Mouse (Mus musculus) embryonic fibroblast, embryonic 13.5 days (primary cell): ENCODE results near the gene Rec8. TPM values are rescaled to one million over a fixed set of nuclear protein-coding genes. Genes with fewer than 3 reads are reported as not detected.

Source experiments
- H3K27ac ChIP-seq: 2 replicates; pipeline ENCODE4 v1.5.1; 2012; ENCODE audit warnings: low read length, control low read depth, inconsistent platforms; ENCODE audit not compliant: insufficient read depth
- H3K4me1 ChIP-seq: 2 replicates; pipeline ENCODE4 v1.6.1; 2011; ENCODE audit warnings: low read length; ENCODE audit not compliant: control insufficient read depth, insufficient read depth
- H3K4me3 ChIP-seq: 2 replicates; pipeline ENCODE4 v1.5.1; 2011; ENCODE audit warnings: mild to moderate bottlenecking, control low read depth, low read length; ENCODE audit not compliant: insufficient read depth
- CTCF ChIP-seq: IDR thresholded peaks from 2 replicates; pipeline ENCODE4 v1.5.1; 2011; ENCODE audit warnings: mild to moderate bottlenecking, control low read depth, low read length, moderate library complexity, borderline replicate concordance; ENCODE audit not compliant: insufficient read depth
- POLR2A ChIP-seq: IDR thresholded peaks from 2 replicates; pipeline ENCODE4 v1.6.1; 2011; ENCODE audit warnings: low read depth, mild to moderate bottlenecking, control low read depth, low read length, moderate library complexity
- polyA plus RNA-seq: library from polyadenylated mRNA; stranded (reverse); fragments of >200 nt; gene quantifications from 2 replicates; pipeline ENCODE4 v1.2.4, GENCODE M21; 2011; ENCODE audit warnings: low read depth; ENCODE audit not compliant: missing spikeins, insufficient read length

Rec8 gene
- polyA plus RNA-seq, 1 experiment: not detected

GRCm38 (mm10) chr14:55581981-55582681 is 35.7 kb upstream of the Rec8 start:
- no peak overlapping the region for H3K4me3 ChIP-seq
- no peaks in the 10 kb centered on the region for H3K4me1 ChIP-seq
- H3K27ac ChIP-seq: no peak overlapping the region
- TF ChIP-seq CTCF: no peak
- peak; percentile 31; the same call in 1 of the 2 replicates for TF ChIP-seq POLR2A

- no peaks in the 10 kb centered on the region for H3K4me1 ChIP-seq
- TF ChIP-seq POLR2A (no peak), CTCF (no peak)
- peak overlapping the region; percentile 73 for H3K4me3 ChIP-seq
- no peak overlapping the region for H3K27ac ChIP-seq
Measured at GRCm38 (mm10) chr14:55584303-55584701, 33.5 kb upstream of the Rec8 start.

GRCm38 (mm10) chr14:55584702-55585565 is 32.9 kb upstream of the Rec8 start, which contains the start of gene Emc9:
Gene Emc9 (minus strand): TSS chr14:55585302.
- Histone ChIP-seq H3K27ac (no peak within 1 kb of the TSS), H3K4me3 (peak within 1 kb of the TSS; percentile 73), H3K4me1 (0 out of 2 replicates have a peak, but pooled peaks cover 2% of the 10 kb centered on the region)
- no peak for TF ChIP-seq CTCF
- TF ChIP-seq POLR2A: peak; percentile 85

- Histone ChIP-seq H3K4me1 (0 out of 2 replicates have a peak, but pooled peaks cover 4% of the 10 kb centered on the region), H3K27ac (no peak overlapping the region), H3K4me3 (no peak overlapping the region)
- no peak for TF ChIP-seq CTCF
- TF ChIP-seq POLR2A: no peak
Measured at GRCm38 (mm10) chr14:55585566-55585960, 32.3 kb upstream of the Rec8 start.

- H3K27ac ChIP-seq: no peak overlapping the region
- no peak for TF ChIP-seq CTCF
- no peak for TF ChIP-seq POLR2A
- no peak overlapping the region for H3K4me3 ChIP-seq
- H3K4me1 ChIP-seq: 0 out of 2 replicates have a peak, but pooled peaks cover 4% of the 10 kb centered on the region
Measured at GRCm38 (mm10) chr14:55586149-55586548, 31.7 kb upstream of the Rec8 start.

GRCm38 (mm10) chr14:55589271-55589670 is 28.6 kb upstream of the Rec8 start:
- 0 out of 2 replicates have a peak, but pooled peaks cover 4% of the 10 kb centered on the region for H3K4me1 ChIP-seq
- no peak overlapping the region for H3K27ac ChIP-seq
- H3K4me3 ChIP-seq: no peak overlapping the region
- TF ChIP-seq CTCF (no peak), POLR2A (no peak)

GRCm38 (mm10) chr14:55589771-55590448 is 27.9 kb upstream of the Rec8 start:
- H3K27ac ChIP-seq: 0 out of 2 replicates have a peak overlapping the region, but pooled peaks have one; percentile 32
- peak overlapping the region; percentile 96 for H3K4me3 ChIP-seq
- H3K4me1 ChIP-seq: 0 out of 2 replicates have a peak, but pooled peaks cover 4% of the 10 kb centered on the region
- TF ChIP-seq CTCF (no peak), POLR2A (no peak)

GRCm38 (mm10) chr14:55590748-55591330 is 27.0 kb upstream of the Rec8 start, which contains the start of gene Psme2:
Gene Psme2 (minus strand): TSS chr14:55591113.
- Histone ChIP-seq H3K27ac (peak within 1 kb of the TSS; percentile 92), H3K4me1 (0 out of 2 replicates have a peak, but pooled peaks cover 4% of the 10 kb centered on the region), H3K4me3 (peak within 1 kb of the TSS; percentile 96)
- TF ChIP-seq CTCF (no peak), POLR2A (peak; percentile 83)

- H3K4me1 ChIP-seq: 0 out of 2 replicates have a peak, but pooled peaks cover 4% of the 10 kb centered on the region
- H3K27ac ChIP-seq: peak within 1 kb of the TSS; percentile 92
- peak within 1 kb of the TSS; percentile 96 for H3K4me3 ChIP-seq
- TF ChIP-seq POLR2A (peak; percentile 71), CTCF (no peak)
Measured at GRCm38 (mm10) chr14:55591331-55591891, 26.4 kb upstream of the Rec8 start, which contains the start of gene Rnf31. Gene Rnf31 (plus strand): TSS chr14:55591708.
